Mouse (Mus musculus) layer of hippocampus, postnatal 14 days (tissue): Measurements from ENCODE around the gene Stat3. TPM values are rescaled to one million over a fixed set of nuclear protein-coding genes. Genes with fewer than 3 reads are reported as not detected.
A peak's percentile ranks its signal among the peaks of the same experiment; 100 is the strongest.

Source experiments
- DNase-seq, 2 experiments: peaks; one replicate each; pipeline ENCODE4 v3.0.0; 2021 to 2022; ENCODE audit warnings: low spot score in 2 of 2, mixed read lengths in 1 of 2
- long read RNA-seq, 2 experiments: library from polyadenylated mRNA; stranded (forward); transcript quantifications; one replicate each; pipeline ENCODE4 v2.0.0; 2021
- total RNA-seq, 2 experiments: library from RNA; stranded (reverse); gene quantifications; 2 replicates each; pipeline ENCODE4 v1.2.3; 2021

Gene Stat3
- 10 to 100 TPM; 34.9 to 36.4 TPM for total RNA-seq
- long read RNA-seq, experiment 1, full-length matches to known transcripts: 25 of 27 reads
- long read RNA-seq, experiment 1, partial matches to known transcripts: 1 of 27 reads
- long read RNA-seq, experiment 1, other reads (novel, unspliced or antisense): 1 of 27 reads
- long read RNA-seq, experiment 2, full-length matches to known transcripts: 21 of 27 reads
- long read RNA-seq, experiment 2, partial matches to known transcripts: 1 of 27 reads
- long read RNA-seq, experiment 2, other reads (novel, unspliced or antisense): 5 of 27 reads

- peak; percentile 100 for DNase-seq
Observed at GRCm38 (mm10) chr11:100939512-100940151, at the start of gene Stat3. Gene Stat3 (minus strand): TSS chr11:100939540.

GRCm38 (mm10) chr11:100988674-100989073, 49.3 kb upstream of the Stat3 start:
- no peak for DNase-seq

DNA sequence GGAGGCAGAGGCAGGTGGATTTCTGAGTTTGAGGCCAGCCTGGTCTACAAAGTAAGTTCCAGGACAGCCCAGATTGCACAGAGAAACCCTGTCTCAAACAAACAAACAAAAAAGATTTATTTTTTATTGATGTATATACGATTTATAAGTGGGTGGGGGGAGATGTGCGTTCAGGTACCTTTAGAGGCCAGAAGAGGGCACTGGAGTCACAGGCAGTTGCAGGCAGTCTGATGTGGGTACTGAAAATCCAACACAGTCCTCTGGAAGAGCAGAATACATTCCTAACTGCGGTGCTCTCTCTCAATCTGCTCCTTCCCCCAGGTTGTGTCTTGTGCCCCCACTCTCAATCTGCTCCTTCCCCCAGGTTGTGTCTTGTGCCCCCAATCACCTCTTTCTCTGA, 46.3 kb upstream of the Stat3 start:
- no peak for DNase-seq

DNA sequence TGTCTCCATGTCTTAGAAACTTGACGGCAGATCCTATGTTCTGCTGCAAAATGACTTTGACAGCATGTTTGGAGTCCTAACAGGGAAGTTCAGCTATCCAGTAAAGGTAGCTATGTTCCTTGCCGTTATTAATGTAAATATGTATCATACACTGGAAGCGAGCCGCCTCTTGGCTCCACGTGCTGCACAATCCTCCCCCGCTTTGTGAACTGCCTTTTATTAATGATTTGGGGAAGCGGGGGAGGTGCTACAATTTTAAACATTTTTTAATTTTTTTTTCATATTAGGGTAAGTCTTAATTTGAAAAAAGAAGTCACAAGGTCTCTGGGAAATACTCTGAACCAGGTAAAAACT, 44.4 kb upstream of the Stat3 start:
- no peak for DNase-seq

GRCm38 (mm10) chr11:100983125-100983777, 43.9 kb upstream of the Stat3 start:
- peak; percentile 68 to 79 for DNase-seq

DNA sequence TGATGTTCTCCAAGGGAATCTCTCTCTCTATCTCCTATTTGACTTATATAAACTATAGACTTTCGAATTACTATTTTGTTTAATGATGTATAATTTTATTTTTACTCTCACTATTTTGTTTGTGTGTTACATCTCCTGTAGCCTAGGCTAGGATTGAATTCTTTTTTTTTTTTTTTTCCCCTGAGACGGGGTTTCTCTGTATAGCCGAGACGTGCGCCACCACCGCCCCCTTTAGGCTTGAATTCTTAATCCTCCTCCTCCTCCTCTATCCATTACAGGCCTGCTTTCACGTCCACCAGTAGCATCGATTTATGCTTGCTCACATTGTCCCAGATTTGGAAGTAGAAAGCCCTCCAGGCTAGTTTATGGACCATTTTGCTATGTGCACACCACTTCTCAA, 42.7 kb upstream of the Stat3 start:
- DNase-seq: no peak

GRCm38 (mm10) chr11:100981236-100981635, 41.9 kb upstream of the Stat3 start:
- DNase-seq: no peak

- no peak for DNase-seq
Observed at GRCm38 (mm10) chr11:100980438-100980837, 41.1 kb upstream of the Stat3 start.

- no peak for DNase-seq
Observed at GRCm38 (mm10) chr11:100979887-100980286, 40.5 kb upstream of the Stat3 start.

GRCm38 (mm10) chr11:100975241-100975640, 35.9 kb upstream of the Stat3 start:
- no peak for DNase-seq

DNA sequence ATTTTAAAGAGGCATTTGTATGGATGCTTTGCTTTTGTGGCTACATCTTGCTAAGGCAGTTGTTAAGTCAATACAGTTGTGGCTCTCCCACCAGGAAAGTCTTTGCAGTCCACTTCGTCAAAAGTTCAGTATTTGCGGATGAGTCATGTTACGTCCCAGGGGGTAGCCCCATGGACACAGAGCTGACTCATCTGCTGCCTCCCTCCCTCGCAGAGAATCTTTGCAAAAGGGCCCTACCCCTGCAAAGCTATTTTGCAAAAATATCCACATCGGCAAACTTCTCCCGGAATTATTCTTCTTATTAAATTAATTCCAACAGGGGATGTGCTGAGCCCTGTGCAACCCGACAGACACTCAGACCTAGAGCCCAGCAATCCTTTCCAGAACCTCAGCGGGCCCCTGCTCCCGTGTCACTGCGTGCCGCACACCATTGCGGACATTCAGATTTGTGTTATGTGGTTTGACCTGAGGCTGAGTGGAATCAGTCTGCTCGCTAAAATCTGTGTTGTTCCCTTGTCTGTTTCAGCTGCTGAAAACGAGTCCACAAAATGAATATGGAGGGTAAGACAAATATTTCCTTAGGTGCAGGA, 35.1 kb upstream of the Stat3 start:
- DNase-seq: no peak

DNA sequence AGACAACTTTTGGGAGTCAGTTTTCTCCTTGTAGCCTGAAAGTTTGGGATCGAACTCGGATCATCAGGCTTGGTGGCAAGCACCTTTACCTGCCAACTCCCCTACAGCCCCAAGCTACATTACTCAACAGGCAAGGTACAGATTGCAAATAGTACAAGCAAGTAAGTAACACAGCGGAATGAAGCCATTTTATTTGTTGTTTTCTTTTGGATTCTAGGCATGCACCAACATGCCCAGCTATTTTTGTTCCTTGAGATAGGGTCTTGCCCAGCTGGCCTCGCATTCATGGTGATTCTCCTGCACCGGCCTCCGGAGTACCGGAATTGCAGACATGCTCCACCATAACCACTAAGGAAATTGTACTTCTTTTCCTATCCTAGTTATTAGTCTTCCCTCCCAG, 33.9 kb upstream of the Stat3 start:
- no peak for DNase-seq

DNA sequence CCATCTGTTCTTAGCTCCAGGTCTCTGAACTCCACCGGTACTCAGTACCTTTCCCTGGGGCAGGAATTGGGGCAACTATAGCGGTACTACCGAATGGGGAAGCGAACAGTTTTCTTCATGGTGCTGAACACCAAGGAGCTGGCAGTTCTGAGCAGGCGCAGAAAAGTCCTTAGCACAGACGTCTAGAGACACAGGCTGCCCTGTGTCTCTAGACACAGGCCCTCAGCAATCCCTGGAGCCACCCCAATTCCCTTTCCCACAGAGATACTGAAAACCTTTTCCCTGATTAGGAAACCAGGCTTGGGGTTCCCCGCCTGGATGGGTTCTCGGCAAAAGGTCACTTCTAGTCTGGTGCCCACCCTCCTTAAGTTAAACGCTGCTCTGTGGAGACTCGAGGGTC, 32.1 kb upstream of the Stat3 start:
- DNase-seq: no peak

GRCm38 (mm10) chr11:100970557-100970937, 31.2 kb upstream of the Stat3 start, which contains the start of gene Cavin1:
Gene Cavin1 (minus strand): TSS chr11:100970887.
- DNase-seq: peak; percentile 46 to 70

DNA sequence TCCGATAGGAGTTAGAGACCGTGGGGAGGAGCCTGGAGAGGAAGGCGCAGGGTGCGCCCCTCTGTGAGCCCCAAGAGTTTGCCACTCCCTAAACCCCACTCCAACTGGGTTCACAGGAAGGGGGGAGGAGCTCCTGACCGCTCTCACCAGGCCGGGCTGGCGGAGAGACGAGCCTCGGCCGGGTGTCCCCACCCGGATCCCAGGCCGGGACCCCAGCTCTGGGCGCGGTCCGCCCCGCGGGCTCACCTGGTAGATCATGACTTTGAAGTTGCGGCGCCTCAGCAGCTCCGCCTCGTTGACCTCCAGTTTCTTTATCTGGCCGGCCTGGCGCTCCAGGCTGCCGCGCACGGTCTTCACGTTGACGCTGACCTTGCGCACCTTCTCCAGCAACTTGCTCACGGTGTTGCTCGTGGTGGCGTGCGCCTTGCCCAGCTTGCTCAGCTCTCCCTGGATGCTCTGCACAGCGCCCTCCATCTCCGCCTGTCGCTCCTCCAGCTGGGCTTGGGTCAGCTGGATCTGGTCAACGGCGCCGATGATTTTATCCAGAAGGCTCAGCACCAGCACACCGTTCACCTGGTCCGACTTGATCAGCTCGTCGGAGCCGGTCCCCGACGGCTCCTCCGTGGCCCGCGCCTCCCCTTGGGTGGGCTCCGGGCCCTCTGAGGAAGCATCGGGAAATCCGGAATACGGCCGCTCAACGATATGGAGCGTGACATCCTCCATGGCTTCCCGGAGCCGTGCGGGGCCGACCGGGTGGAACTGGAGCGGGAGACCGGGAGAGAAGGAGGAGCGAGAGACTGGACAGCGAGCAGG, 30.6 kb upstream of the Stat3 start:
- no peak for DNase-seq

GRCm38 (mm10) chr11:100969189-100969743, 29.9 kb upstream of the Stat3 start:
- no peak for DNase-seq

DNA sequence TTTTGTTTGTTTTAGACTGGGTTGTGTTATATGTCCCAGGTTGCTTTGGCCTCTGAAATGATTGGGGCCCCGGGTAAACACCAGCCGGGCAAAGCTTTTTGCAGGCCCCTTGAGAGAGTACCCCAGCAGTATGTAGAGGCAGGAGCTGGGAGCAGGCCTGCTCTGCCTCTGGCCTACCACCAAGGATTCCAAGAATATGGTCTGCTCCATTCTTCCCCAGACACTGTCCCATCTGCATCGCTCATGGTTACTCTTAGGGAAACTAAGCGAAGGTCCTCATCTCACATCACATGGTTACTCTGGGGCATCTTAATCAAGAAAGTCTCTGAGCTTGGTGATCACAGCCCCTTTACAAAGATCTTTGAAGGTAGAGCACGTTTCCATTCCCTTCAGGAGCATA, 29.2 kb upstream of the Stat3 start:
- no peak for DNase-seq

DNA sequence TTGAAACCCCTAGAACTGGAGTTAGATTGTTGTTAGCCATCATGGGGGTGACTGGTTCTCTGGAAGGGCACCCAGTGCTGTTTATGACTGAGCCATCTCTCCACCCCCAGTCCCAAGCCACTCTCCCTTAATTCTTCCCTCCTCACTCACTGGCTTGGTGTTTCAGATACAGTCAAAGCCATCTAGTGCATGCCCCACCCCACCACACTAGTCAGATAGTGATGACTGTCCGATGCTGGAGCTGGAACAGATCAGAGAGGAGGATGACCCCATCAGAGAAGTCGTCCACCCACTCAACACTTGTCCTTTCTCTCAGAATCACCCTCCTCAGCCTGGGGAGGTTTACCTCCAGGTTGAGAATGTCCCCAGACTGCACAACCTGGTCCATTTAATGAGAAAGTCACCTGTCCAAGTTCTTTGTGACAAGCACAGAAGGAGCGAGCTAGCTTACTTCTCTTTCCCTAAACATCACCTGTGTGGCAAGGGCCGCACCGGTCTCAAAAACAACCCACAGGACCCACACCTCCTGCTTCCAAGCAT, 28.6 kb upstream of the Stat3 start:
- no peak for DNase-seq

DNA sequence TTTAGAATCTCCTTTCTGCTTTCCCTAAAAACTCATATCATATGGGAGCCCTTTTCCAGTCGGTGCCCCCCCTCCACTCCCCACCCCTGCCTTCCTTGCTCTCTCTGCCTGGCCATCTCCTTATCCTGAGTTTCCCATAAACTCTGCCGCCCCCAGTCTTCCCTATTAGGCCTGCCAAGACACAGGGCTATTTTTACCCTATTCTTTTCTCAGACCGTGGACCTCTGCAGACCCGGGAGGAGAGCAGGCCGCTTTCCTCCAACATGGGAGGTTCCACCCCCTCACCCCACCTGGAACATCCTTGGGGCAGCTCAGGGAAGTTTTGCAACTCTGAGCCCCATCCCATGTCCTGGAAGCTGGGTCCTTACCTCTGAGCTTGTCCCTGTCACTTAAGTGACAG, 28.0 kb upstream of the Stat3 start:
- no peak for DNase-seq

GRCm38 (mm10) chr11:100965760-100966159, 26.4 kb upstream of the Stat3 start:
- no peak for DNase-seq
